Mouse (Mus musculus): ENCODE measurements around the gene Asb7. TPM values are rescaled to one million over a fixed set of nuclear protein-coding genes. Genes with fewer than 3 reads are reported as not detected.
A peak's percentile ranks its signal among the peaks of the same experiment; 100 is the strongest.

Gene Asb7
- polyA plus RNA-seq, 1 experiment from 2014 or later, result 17.3 TPM

GRCm38 (mm10) chr7:66694467-66694866 lies 5.1 kb upstream of the Asb7 start:
- no peak for ATAC-seq (replicated peaks; ENCODE audit: low FRiP score)
- no peak overlapping the region for H3K9ac ChIP-seq
- H3K4me3 ChIP-seq (replicated peaks), result no peak overlapping the region
- no peak overlapping the region for H3K27ac ChIP-seq
- WGBS, result 74% methylated on average over 7 of the region's 7 CpGs
- no peak overlapping the region for H3K4me2 ChIP-seq
- H3K4me1 ChIP-seq, result peaks cover 8% of the 10 kb centered on the region
- no peaks in the 10 kb centered on the region for H3K9me3 ChIP-seq (replicated peaks)
- H3K27me3 ChIP-seq, result no peaks in the 10 kb centered on the region
- H3K36me3 ChIP-seq, result peaks cover 28% of the 10 kb centered on the region

GRCm38 (mm10) chr7:66689620-66690360 lies 394 bp upstream of the Asb7 start, which contains the start of gene Lins1:
Gene Lins1, plus strand, starts transcription at chr7:66689889.
- under 1% methylated on average over 52 of the region's 52 CpGs for WGBS
- ATAC-seq (replicated peaks; ENCODE audit: low FRiP score), result peak; percentile 99
- Histone ChIP-seq H3K4me2 (peak within 1 kb of the TSS; percentile 88), H3K36me3 (peaks cover 10% of the 10 kb centered on the region; the same call in 1 of the 2 replicates), H3K4me1 (peaks cover 17% of the 10 kb centered on the region), H3K27ac (peak within 1 kb of the TSS; percentile 91), H3K27me3 (no peaks in the 10 kb centered on the region), H3K4me3 (replicated peaks) (peak within 1 kb of the TSS; percentile 82), H3K9me3 (replicated peaks) (no peaks in the 10 kb centered on the region), H3K9ac (peak within 1 kb of the TSS; percentile 77)

- ATAC-seq (replicated peaks; ENCODE audit: low FRiP score), result 0 out of 2 replicates have a peak, but pooled peaks have one; percentile 1
- Histone ChIP-seq H3K27ac (peak overlapping the region; percentile 59), H3K9ac (peak overlapping the region; percentile 77)
Observed at GRCm38 (mm10) chr7:66688721-66689120, 675 bp downstream of the Asb7 start.

GRCm38 (mm10) chr7:66682119-66682863 lies 7.1 kb downstream of the Asb7 start:
- Histone ChIP-seq H3K9me3 (replicated peaks) (no peaks in the 10 kb centered on the region), H3K27me3 (no peaks in the 10 kb centered on the region), H3K27ac (no peak overlapping the region), H3K9ac (no peak overlapping the region), H3K4me3 (replicated peaks) (no peak overlapping the region), H3K4me1 (no peaks in the 10 kb centered on the region), H3K4me2 (no peak overlapping the region), H3K36me3 (peaks cover 66% of the 10 kb centered on the region)
- 87% methylated on average over 5 of the region's 5 CpGs for WGBS
- no peak for ATAC-seq (replicated peaks; ENCODE audit: low FRiP score)

More at GRCm38 (mm10) chr7:66688721-66689120, 675 bp downstream of the Asb7 start:
- H3K4me2 ChIP-seq, result peak overlapping the region; percentile 88
- H3K4me1 ChIP-seq, result peaks cover 13% of the 10 kb centered on the region
- peak overlapping the region; percentile 82 for H3K4me3 ChIP-seq (replicated peaks)
- H3K27me3 ChIP-seq, result no peaks in the 10 kb centered on the region
- WGBS, result under 1% methylated on average over 5 of the region's 5 CpGs
- H3K36me3 ChIP-seq, result peaks cover 16% of the 10 kb centered on the region
- H3K9me3 ChIP-seq (replicated peaks), result no peaks in the 10 kb centered on the region

- H3K4me3 ChIP-seq (replicated peaks), result no peak overlapping the region
- no peak overlapping the region for H3K4me2 ChIP-seq
- WGBS, result 96% methylated on average over 2 of the region's 2 CpGs
- H3K4me1 ChIP-seq, result no peaks in the 10 kb centered on the region
- H3K9me3 ChIP-seq (replicated peaks), result no peaks in the 10 kb centered on the region
- no peak for ATAC-seq (replicated peaks; ENCODE audit: low FRiP score)
- no peak overlapping the region for H3K9ac ChIP-seq
- H3K36me3 ChIP-seq, result peaks cover 98% of the 10 kb centered on the region
- H3K27me3 ChIP-seq, result no peaks in the 10 kb centered on the region
- H3K27ac ChIP-seq, result no peak overlapping the region
Observed at GRCm38 (mm10) chr7:66675800-66676199, 13.6 kb downstream of the Asb7 start.

GRCm38 (mm10) chr7:66667064-66667463 lies 22.3 kb downstream of the Asb7 start:
- Histone ChIP-seq H3K27ac (no peak overlapping the region), H3K4me1 (0 out of 2 replicates have a peak, but pooled peaks cover 1% of the 10 kb centered on the region), H3K9me3 (replicated peaks) (no peaks in the 10 kb centered on the region), H3K36me3 (peaks cover 47% of the 10 kb centered on the region), H3K4me2 (no peak overlapping the region), H3K27me3 (no peaks in the 10 kb centered on the region), H3K9ac (no peak overlapping the region), H3K4me3 (replicated peaks) (no peak overlapping the region)
- no peak for ATAC-seq (replicated peaks; ENCODE audit: low FRiP score)

- Histone ChIP-seq H3K4me1 (peaks cover 7% of the 10 kb centered on the region), H3K4me2 (no peak overlapping the region), H3K4me3 (replicated peaks) (no peak overlapping the region), H3K9me3 (replicated peaks) (no peaks in the 10 kb centered on the region), H3K27ac (0 out of 2 replicates have a peak overlapping the region, but pooled peaks have one; percentile 22), H3K27me3 (no peaks in the 10 kb centered on the region), H3K36me3 (peaks cover 39% of the 10 kb centered on the region), H3K9ac (no peak overlapping the region)
- WGBS, result 78% methylated on average over 3 of the region's 3 CpGs
- no peak for ATAC-seq (replicated peaks; ENCODE audit: low FRiP score)
Observed at GRCm38 (mm10) chr7:66663548-66663947, 25.8 kb downstream of the Asb7 start.

- ATAC-seq (replicated peaks; ENCODE audit: low FRiP score), result no peak
- Histone ChIP-seq H3K36me3 (peaks cover 47% of the 10 kb centered on the region), H3K4me1 (peaks cover 7% of the 10 kb centered on the region), H3K9ac (no peak overlapping the region), H3K4me3 (replicated peaks) (no peak overlapping the region), H3K27ac (no peak overlapping the region), H3K9me3 (replicated peaks) (no peaks in the 10 kb centered on the region), H3K27me3 (no peaks in the 10 kb centered on the region), H3K4me2 (peak overlapping the region; percentile 29)
- WGBS, result 16% methylated on average over 8 of the region's 8 CpGs
Observed at GRCm38 (mm10) chr7:66661572-66661971, 27.8 kb downstream of the Asb7 start.

GRCm38 (mm10) chr7:66660972-66661371 lies 28.4 kb downstream of the Asb7 start:
- ATAC-seq (replicated peaks; ENCODE audit: low FRiP score), result no peak
- 60% methylated on average over 8 of the region's 8 CpGs for WGBS
- no peak overlapping the region for H3K4me2 ChIP-seq

GRCm38 (mm10) chr7:66660291-66660690 lies 29.1 kb downstream of the Asb7 start:
- Histone ChIP-seq H3K27ac (no peak overlapping the region), H3K4me2 (no peak overlapping the region), H3K27me3 (no peaks in the 10 kb centered on the region), H3K4me1 (peaks cover 7% of the 10 kb centered on the region), H3K36me3 (peaks cover 47% of the 10 kb centered on the region), H3K9me3 (replicated peaks) (no peaks in the 10 kb centered on the region), H3K9ac (no peak overlapping the region), H3K4me3 (replicated peaks) (no peak overlapping the region)
- 64% methylated on average over 7 of the region's 7 CpGs for WGBS
- 0 out of 2 replicates have a peak, but pooled peaks have one; percentile 33 for ATAC-seq (replicated peaks; ENCODE audit: low FRiP score)

More at GRCm38 (mm10) chr7:66660972-66661371, 28.4 kb downstream of the Asb7 start:
- no peak overlapping the region for H3K27ac ChIP-seq
- peaks cover 7% of the 10 kb centered on the region for H3K4me1 ChIP-seq
- no peak overlapping the region for H3K4me3 ChIP-seq (replicated peaks)
- H3K36me3 ChIP-seq, result peaks cover 44% of the 10 kb centered on the region
- H3K9me3 ChIP-seq (replicated peaks), result no peaks in the 10 kb centered on the region
- no peaks in the 10 kb centered on the region for H3K27me3 ChIP-seq
- H3K9ac ChIP-seq, result no peak overlapping the region

GRCm38 (mm10) chr7:66655471-66655870 lies 33.9 kb downstream of the Asb7 start:
- Histone ChIP-seq H3K27ac (no peak overlapping the region), H3K9me3 (replicated peaks) (no peaks in the 10 kb centered on the region), H3K36me3 (peaks cover 75% of the 10 kb centered on the region), H3K4me2 (no peak overlapping the region), H3K4me1 (peaks cover 10% of the 10 kb centered on the region), H3K4me3 (replicated peaks) (no peak overlapping the region), H3K27me3 (no peaks in the 10 kb centered on the region), H3K9ac (no peak overlapping the region)
- 92% methylated on average over 9 of the region's 9 CpGs for WGBS
- no peak for ATAC-seq (replicated peaks; ENCODE audit: low FRiP score)

- Histone ChIP-seq H3K4me2 (no peak overlapping the region), H3K27ac (no peak overlapping the region), H3K36me3 (peaks cover 65% of the 10 kb centered on the region), H3K4me3 (replicated peaks) (no peak overlapping the region), H3K9me3 (replicated peaks) (no peaks in the 10 kb centered on the region), H3K27me3 (no peaks in the 10 kb centered on the region), H3K9ac (no peak overlapping the region), H3K4me1 (peaks cover 10% of the 10 kb centered on the region)
- no peak for ATAC-seq (replicated peaks; ENCODE audit: low FRiP score)
- WGBS, result 90% methylated on average over 9 of the region's 9 CpGs
Observed at GRCm38 (mm10) chr7:66653596-66653995, 35.8 kb downstream of the Asb7 start.

All from kidney, embryonic 15.5 days (tissue).